Mouse (Mus musculus): ENCODE measurements around the gene Gm11567. TPM values are rescaled to one million over a fixed set of nuclear protein-coding genes. Genes with fewer than 3 reads are reported as not detected.
"Not testable (repeated sequence)": the region's sequence is repeated elsewhere in the genome, so short reads cannot be mapped to it uniquely, and the experiment has no call there.

Gene Gm11567
- not detected for total RNA-seq (2021)

DNA sequence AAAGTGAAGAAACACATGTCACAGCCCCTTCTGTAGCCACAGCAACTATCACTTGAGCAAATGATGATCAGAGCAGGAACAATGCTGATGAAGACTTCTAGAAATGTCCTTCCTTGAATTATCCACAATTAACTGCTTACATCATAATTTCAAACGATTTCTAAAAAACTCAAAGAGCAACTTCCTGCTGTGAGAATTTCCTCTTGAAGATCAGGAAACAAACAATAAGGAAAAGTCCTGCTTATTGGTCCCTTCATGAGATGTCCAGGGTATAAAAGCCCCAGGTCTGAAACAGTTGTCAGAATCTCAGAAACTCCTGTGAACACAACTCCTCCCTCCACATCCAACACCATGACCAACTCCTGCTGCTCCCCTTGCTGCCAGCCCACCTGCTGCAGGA is at the start of gene Gm11567:
TSS of gene Gm11567 (plus strand) at position 301 of the 400 bp plus-strand sequence.
- DNase-seq; intact Hi-C loops (cut with DNase I): not testable (repeated sequence)

- intact Hi-C loops (cut with DNase I) = no loop called here
Observed at GRCm38 (mm10) chr11:99837966-99838365, 41.0 kb upstream of the Gm11567 start, which contains the start of gene 2300003K06Rik. Gene 2300003K06Rik, minus strand, starts transcription at chr11:99838066.

GRCm38 (mm10) chr11:99842185-99842584 is 36.8 kb upstream of the Gm11567 start:
- DNase-seq = no peak
- intact Hi-C loops (cut with DNase I) = no loop called here

More at GRCm38 (mm10) chr11:99837966-99838365, 41.0 kb upstream of the Gm11567 start, which contains the start of gene 2300003K06Rik:
- no peak for DNase-seq

DNA sequence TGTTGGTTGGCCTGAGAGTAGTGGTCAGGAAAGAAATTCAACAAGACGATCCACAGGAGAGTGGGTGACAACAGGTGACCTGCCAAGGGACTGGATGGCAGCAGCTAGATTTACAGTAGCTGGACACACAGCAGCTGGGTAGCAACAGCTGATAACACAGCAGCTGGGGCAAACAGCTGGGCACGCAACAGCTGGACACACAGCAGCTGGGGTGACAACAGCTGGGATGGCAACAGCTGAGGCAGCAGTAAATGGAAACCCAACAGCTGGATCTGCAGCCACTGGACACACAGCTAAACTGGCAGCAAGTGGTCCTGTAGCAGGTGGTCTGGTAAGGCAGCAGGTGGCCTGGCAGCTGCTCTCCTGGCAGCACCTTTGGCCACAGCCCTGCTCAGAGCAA is 32.2 kb upstream of the Gm11567 start:
- intact Hi-C loops (cut with DNase I) = no loop called here
- no peak for DNase-seq

GRCm38 (mm10) chr11:99851508-99851907 is 27.5 kb upstream of the Gm11567 start, which contains the start of gene Krtap4-16:
Gene Krtap4-16, minus strand, starts transcription at chr11:99851608.
- intact Hi-C loops (cut with DNase I) = no loop called here

DNA sequence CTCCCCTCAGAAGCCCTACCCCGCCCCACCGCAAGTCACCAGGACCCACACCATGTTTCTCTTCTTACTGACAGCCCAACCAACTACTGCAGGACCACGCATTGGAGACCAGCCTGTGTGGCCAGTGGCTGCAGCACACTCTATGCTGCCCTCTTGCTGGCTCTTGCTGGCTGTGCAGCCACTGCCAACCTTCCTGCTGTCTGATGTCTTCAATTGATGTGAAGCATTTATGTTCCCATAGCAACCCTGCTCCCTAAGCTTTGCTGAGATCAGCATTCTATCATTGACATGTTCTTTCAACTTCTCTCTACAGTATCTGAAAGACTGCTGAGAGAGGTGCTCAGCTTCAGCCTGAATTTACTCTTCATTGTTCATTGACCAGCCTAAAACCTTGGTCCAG is 24.9 kb upstream of the Gm11567 start:
- peak; percentile 8 for DNase-seq
- intact Hi-C loops (cut with DNase I) = no loop called here

More at GRCm38 (mm10) chr11:99851508-99851907, 27.5 kb upstream of the Gm11567 start, which contains the start of gene Krtap4-16:
- no peak for DNase-seq

DNA sequence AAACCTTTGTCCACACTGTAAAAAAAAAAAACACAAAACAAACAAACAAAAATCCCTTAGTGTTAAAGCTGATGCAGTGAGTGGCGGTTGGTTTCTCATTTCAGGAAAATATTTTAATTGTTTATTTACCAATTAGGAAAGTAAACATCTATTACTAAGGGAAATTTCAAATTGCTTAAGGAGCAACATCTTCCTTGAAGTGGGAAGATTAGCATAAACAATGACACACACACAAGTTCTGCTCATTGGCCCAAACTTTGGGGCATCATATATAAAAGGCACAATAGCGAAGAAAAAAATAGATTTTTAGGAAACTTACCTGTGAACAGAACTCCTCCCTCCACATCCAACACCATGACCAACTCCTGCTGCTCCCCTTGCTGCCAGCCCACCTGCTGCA is 21.4 kb upstream of the Gm11567 start, which contains the start of gene Gm11568:
TSS of gene Gm11568 (plus strand) at position 301 of the 400 bp plus-strand sequence.
- no peak for DNase-seq
- intact Hi-C loops (cut with DNase I) = no loop called here

- intact Hi-C loops (cut with DNase I) = no loop called here
- DNase-seq = no peak
Observed at GRCm38 (mm10) chr11:99858761-99859160, 20.2 kb upstream of the Gm11567 start.

GRCm38 (mm10) chr11:99864176-99864575 is 14.8 kb upstream of the Gm11567 start, which contains the start of gene Gm11559:
Gene Gm11559, plus strand, starts transcription at chr11:99864476.
- intact Hi-C loops (cut with DNase I); DNase-seq: not testable (repeated sequence)

DNA sequence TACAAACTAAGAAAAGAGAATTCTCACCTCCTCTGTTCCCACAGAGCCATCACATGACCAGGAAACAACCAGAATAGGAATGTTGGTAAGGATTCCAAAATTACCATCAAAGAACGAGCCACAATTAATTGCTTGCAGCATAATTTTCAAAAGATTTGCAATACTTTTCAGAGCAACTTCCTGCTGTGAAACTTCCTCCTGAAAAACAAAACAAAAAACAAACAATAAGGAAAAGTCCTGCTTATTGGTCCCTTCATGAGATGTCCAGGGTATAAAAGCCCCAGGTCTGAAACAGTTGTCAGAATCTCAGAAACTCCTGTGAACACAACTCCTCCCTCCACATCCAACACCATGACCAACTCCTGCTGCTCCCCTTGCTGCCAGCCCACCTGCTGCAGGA is 5.9 kb upstream of the Gm11567 start, which contains the start of gene Krtap9-1:
TSS of gene Krtap9-1 (plus strand) at position 301 of the 400 bp plus-strand sequence.
- intact Hi-C loops (cut with DNase I); DNase-seq: not testable (repeated sequence)

DNA sequence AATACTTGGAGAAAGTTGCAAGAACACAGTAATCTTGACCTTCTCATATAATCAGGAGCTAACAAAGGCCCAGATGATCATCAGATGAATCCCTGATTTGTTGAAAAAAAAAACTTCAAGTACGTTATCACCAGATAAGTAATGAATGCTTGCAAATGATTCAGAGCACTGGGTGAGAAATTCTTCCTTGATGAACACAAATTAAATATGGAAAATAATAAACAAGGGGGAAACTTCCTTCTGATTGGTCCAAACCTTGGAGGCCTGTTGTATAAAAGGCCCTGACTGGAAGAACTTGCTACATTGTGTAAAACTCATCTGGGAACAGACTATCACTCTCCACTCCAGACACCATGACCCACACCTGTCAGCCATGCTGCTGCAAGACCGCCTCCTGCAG is 28.6 kb downstream of the Gm11567 start, which contains the start of gene Krtap31-1:
TSS of gene Krtap31-1 (plus strand) at position 301 of the 400 bp plus-strand sequence.
- intact Hi-C loops (cut with DNase I) = no loop called here
- DNase-seq = no peak

DNA sequence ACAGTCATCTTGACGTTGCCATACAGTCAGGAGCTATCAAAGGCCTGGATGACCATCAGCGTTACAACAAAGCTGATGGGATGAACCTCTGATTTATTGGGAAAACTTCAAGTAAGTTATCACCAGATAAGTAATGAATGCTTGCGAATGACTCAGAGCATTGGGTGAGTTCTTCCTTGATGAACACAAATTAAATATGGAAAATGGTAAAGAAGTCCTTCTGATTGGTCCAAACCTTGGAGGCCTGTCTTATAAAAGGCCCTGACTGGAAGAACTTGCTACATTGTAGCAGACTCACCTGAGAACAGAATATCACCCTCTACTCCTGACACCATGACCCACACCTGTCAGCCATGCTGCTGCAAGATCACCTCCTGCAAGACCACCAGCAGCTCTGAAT is 35.5 kb downstream of the Gm11567 start, which contains the start of gene Gm11565:
TSS of gene Gm11565 (plus strand) at position 301 of the 400 bp plus-strand sequence.
- intact Hi-C loops (cut with DNase I) = no loop called here
- no peak for DNase-seq

Other genes with a start within 250 kb of the Gm11567 start
- gene Krtap4-2, start 244.1 kb upstream of the Gm11567 start, total RNA-seq (2021) = not detected
- gene Krtap4-7, start 235.1 kb upstream of the Gm11567 start, total RNA-seq (2021) = not detected
- not detected for gene Gm11555, start 229.0 kb upstream of the Gm11567 start, total RNA-seq (2021)
- gene Gm11563, start 220.2 kb upstream of the Gm11567 start, total RNA-seq (2021) = not detected
- not detected for gene Krtap4-6, start 213.2 kb upstream of the Gm11567 start, total RNA-seq (2021)
- not detected for gene Gm14190, start 188.4 kb upstream of the Gm11567 start, total RNA-seq (2021)
- not detected for gene Gm14180, start 144.9 kb upstream of the Gm11567 start, total RNA-seq (2021)
- not detected for gene Gm11595, start 106.3 kb upstream of the Gm11567 start, total RNA-seq (2021)
- gene Krtap4-8, start 98.5 kb upstream of the Gm11567 start, total RNA-seq (2021) = not detected
- gene Krtap4-9, start 94.0 kb upstream of the Gm11567 start, total RNA-seq (2021) = not detected
- gene Gm11596, start 85.7 kb upstream of the Gm11567 start, total RNA-seq (2021) = not detected
- gene Gm11569, start 80.3 kb upstream of the Gm11567 start, total RNA-seq (2021) = not detected
- gene Gm11554, start 74.7 kb upstream of the Gm11567 start, total RNA-seq (2021) = not detected
- not detected for gene Krtap4-13, start 69.3 kb upstream of the Gm11567 start, total RNA-seq (2021)
- gene Gm11564, start 63.5 kb upstream of the Gm11567 start, total RNA-seq (2021) = not detected
- gene 2300003K06Rik, start 41.1 kb upstream of the Gm11567 start, total RNA-seq (2021) = not detected
- not detected for gene Krtap4-16, start 27.6 kb upstream of the Gm11567 start, total RNA-seq (2021)
- not detected for gene Gm11568, start 21.3 kb upstream of the Gm11567 start, total RNA-seq (2021)
- not detected for gene Gm11559, start 14.7 kb upstream of the Gm11567 start, total RNA-seq (2021)
- not detected for gene Krtap9-1, start 5.8 kb upstream of the Gm11567 start, total RNA-seq (2021)
- gene Krtap31-1, start 28.7 kb downstream of the Gm11567 start, total RNA-seq (2021) = not detected
- not detected for gene Gm11565, start 35.6 kb downstream of the Gm11567 start, total RNA-seq (2021)
- not detected for gene Krtap31-2, start 57.1 kb downstream of the Gm11567 start, total RNA-seq (2021)
- gene Krtap9-5, start 69.3 kb downstream of the Gm11567 start, total RNA-seq (2021) = not detected
- gene Krtap29-1, start 99.9 kb downstream of the Gm11567 start, total RNA-seq (2021) = not detected
- gene Krtap16-1, start 107.4 kb downstream of the Gm11567 start, total RNA-seq (2021) = not detected
- not detected for gene Krtap17-1, start 114.8 kb downstream of the Gm11567 start, total RNA-seq (2021)
- gene Krt33a, start 137.0 kb downstream of the Gm11567 start, total RNA-seq (2021) = under 1 TPM in 1 of 2 experiments, not detected in 1; 0.30 TPM
- gene Krt33b, start 150.7 kb downstream of the Gm11567 start, total RNA-seq (2021) = not detected
- gene Krt34, start 162.4 kb downstream of the Gm11567 start, total RNA-seq (2021) = not detected
- gene Krt31, start 171.4 kb downstream of the Gm11567 start, total RNA-seq (2021) = not detected
- gene Krt32, start 209.0 kb downstream of the Gm11567 start, total RNA-seq (2021) = not detected
- gene Krt35, start 217.1 kb downstream of the Gm11567 start, total RNA-seq (2021) = not detected
- gene Krt36, start 226.4 kb downstream of the Gm11567 start, total RNA-seq (2021) = not detected
- not detected for gene Krt13, start 242.4 kb downstream of the Gm11567 start, total RNA-seq (2021)

All from left cerebral cortex, postnatal 4 days (tissue).